Mouse (Mus musculus): ENCODE data around the gene Pepd. TPM values are rescaled to one million over a fixed set of nuclear protein-coding genes. Genes with fewer than 3 reads are reported as not detected.

Pepd gene
- polyA plus RNA-seq, 1 experiment from 2014 or later, result 62.5 TPM

GRCm38 (mm10) chr7:34913956-34914355 is 1.8 kb downstream of the Pepd start:
- H3K4me2 ChIP-seq, result no peak overlapping the region

GRCm38 (mm10) chr7:34915555-34915954 is 3.4 kb downstream of the Pepd start:
- ATAC-seq (replicated peaks), result no peak
- H3K9me3 ChIP-seq, result no peaks in the 10 kb centered on the region
- H3K4me2 ChIP-seq, result no peak overlapping the region
- WGBS, result 86% methylated on average over 5 of the region's 5 CpGs
- H3K4me3 ChIP-seq, result no peak overlapping the region
- H3K9ac ChIP-seq, result no peak overlapping the region
- H3K36me3 ChIP-seq (replicated peaks), result no peaks in the 10 kb centered on the region
- H3K4me1 ChIP-seq, result peaks cover 17% of the 10 kb centered on the region
- H3K27me3 ChIP-seq (replicated peaks), result no peaks in the 10 kb centered on the region
- no peak overlapping the region for H3K27ac ChIP-seq

More at GRCm38 (mm10) chr7:34913956-34914355, 1.8 kb downstream of the Pepd start:
- no peaks in the 10 kb centered on the region for H3K9me3 ChIP-seq
- no peak overlapping the region for H3K4me3 ChIP-seq
- H3K27me3 ChIP-seq (replicated peaks), result no peaks in the 10 kb centered on the region
- no peak overlapping the region for H3K9ac ChIP-seq
- H3K27ac ChIP-seq, result no peak overlapping the region
- ATAC-seq (replicated peaks), result no peak
- WGBS, result 96% methylated on average over 9 of the region's 9 CpGs
- H3K4me1 ChIP-seq, result peaks cover 21% of the 10 kb centered on the region
- no peaks in the 10 kb centered on the region for H3K36me3 ChIP-seq (replicated peaks)

- WGBS, result 89% methylated on average over 6 of the region's 6 CpGs
Measured at GRCm38 (mm10) chr7:34917558-34917957, 5.4 kb downstream of the Pepd start.

GRCm38 (mm10) chr7:34917998-34918397 is 5.8 kb downstream of the Pepd start:
- Histone ChIP-seq H3K27ac (no peak overlapping the region), H3K4me1 (peaks cover 3% of the 10 kb centered on the region), H3K4me3 (no peak overlapping the region), H3K27me3 (replicated peaks) (no peaks in the 10 kb centered on the region), H3K4me2 (no peak overlapping the region), H3K9ac (no peak overlapping the region), H3K36me3 (replicated peaks) (no peaks in the 10 kb centered on the region), H3K9me3 (no peaks in the 10 kb centered on the region)
- ATAC-seq (replicated peaks), result no peak
- 93% methylated on average over 4 of the region's 4 CpGs for WGBS

More at GRCm38 (mm10) chr7:34917558-34917957, 5.4 kb downstream of the Pepd start:
- Histone ChIP-seq H3K4me2 (no peak overlapping the region), H3K9me3 (no peaks in the 10 kb centered on the region), H3K36me3 (replicated peaks) (no peaks in the 10 kb centered on the region), H3K27ac (no peak overlapping the region), H3K27me3 (replicated peaks) (no peaks in the 10 kb centered on the region), H3K4me1 (peaks cover 8% of the 10 kb centered on the region), H3K9ac (no peak overlapping the region), H3K4me3 (no peak overlapping the region)
- ATAC-seq (replicated peaks), result no peak

GRCm38 (mm10) chr7:34918416-34918815 is 6.2 kb downstream of the Pepd start:
- H3K36me3 ChIP-seq (replicated peaks), result no peaks in the 10 kb centered on the region
- no peaks in the 10 kb centered on the region for H3K27me3 ChIP-seq (replicated peaks)
- no peak overlapping the region for H3K9ac ChIP-seq
- H3K27ac ChIP-seq, result no peak overlapping the region
- H3K4me3 ChIP-seq, result no peak overlapping the region
- H3K9me3 ChIP-seq, result no peaks in the 10 kb centered on the region
- no peak for ATAC-seq (replicated peaks)
- H3K4me1 ChIP-seq, result no peaks in the 10 kb centered on the region; the same call in 1 of the 2 replicates
- no peak overlapping the region for H3K4me2 ChIP-seq
- 89% methylated on average over 8 of the region's 8 CpGs for WGBS

- Histone ChIP-seq H3K4me2 (no peak overlapping the region), H3K27me3 (replicated peaks) (no peaks in the 10 kb centered on the region), H3K9ac (no peak overlapping the region), H3K36me3 (replicated peaks) (no peaks in the 10 kb centered on the region), H3K4me3 (no peak overlapping the region), H3K4me1 (no peaks in the 10 kb centered on the region; the same call in 1 of the 2 replicates), H3K27ac (no peak overlapping the region), H3K9me3 (no peaks in the 10 kb centered on the region)
- 85% methylated on average over 5 of the region's 5 CpGs for WGBS
- no peak for ATAC-seq (replicated peaks)
Measured at GRCm38 (mm10) chr7:34919054-34919453, 6.9 kb downstream of the Pepd start.

- Histone ChIP-seq H3K9me3 (no peaks in the 10 kb centered on the region), H3K4me3 (no peak overlapping the region), H3K27ac (no peak overlapping the region), H3K4me2 (no peak overlapping the region), H3K27me3 (replicated peaks) (no peaks in the 10 kb centered on the region), H3K9ac (no peak overlapping the region), H3K36me3 (replicated peaks) (no peaks in the 10 kb centered on the region), H3K4me1 (no peaks in the 10 kb centered on the region; the same call in 1 of the 2 replicates)
- no peak for ATAC-seq (replicated peaks)
- WGBS, result 49% methylated on average over 5 of the region's 5 CpGs
Measured at GRCm38 (mm10) chr7:34919809-34920208, 7.6 kb downstream of the Pepd start.

- Histone ChIP-seq H3K36me3 (replicated peaks) (no peaks in the 10 kb centered on the region), H3K4me1 (peaks cover 19% of the 10 kb centered on the region), H3K9ac (no peak overlapping the region), H3K27me3 (replicated peaks) (no peaks in the 10 kb centered on the region), H3K4me2 (no peak overlapping the region), H3K4me3 (no peak overlapping the region), H3K9me3 (no peaks in the 10 kb centered on the region), H3K27ac (no peak overlapping the region)
- WGBS, result 71% methylated on average over 5 of the region's 5 CpGs
- ATAC-seq (replicated peaks), result no peak
Measured at GRCm38 (mm10) chr7:34925208-34925607, 13.0 kb downstream of the Pepd start.

GRCm38 (mm10) chr7:34925956-34926355 is 13.8 kb downstream of the Pepd start:
- H3K4me3 ChIP-seq, result no peak overlapping the region
- H3K4me2 ChIP-seq, result no peak overlapping the region
- WGBS, result 90% methylated on average over 7 of the region's 7 CpGs
- H3K4me1 ChIP-seq, result peaks cover 26% of the 10 kb centered on the region
- no peaks in the 10 kb centered on the region for H3K36me3 ChIP-seq (replicated peaks)
- no peaks in the 10 kb centered on the region for H3K27me3 ChIP-seq (replicated peaks)
- no peak overlapping the region for H3K9ac ChIP-seq
- H3K9me3 ChIP-seq, result no peaks in the 10 kb centered on the region
- no peak overlapping the region for H3K27ac ChIP-seq
- ATAC-seq (replicated peaks), result no peak

- WGBS, result 35% methylated on average over 8 of the region's 8 CpGs
- peak overlapping the region; percentile 61 for H3K27ac ChIP-seq
- no peak overlapping the region for H3K4me2 ChIP-seq
- no peaks in the 10 kb centered on the region for H3K36me3 ChIP-seq (replicated peaks)
- no peaks in the 10 kb centered on the region for H3K9me3 ChIP-seq
- H3K27me3 ChIP-seq (replicated peaks), result no peaks in the 10 kb centered on the region
- H3K9ac ChIP-seq, result no peak overlapping the region
- H3K4me1 ChIP-seq, result peaks cover 36% of the 10 kb centered on the region
- peak; percentile 59; the same call in 1 of the 2 replicates for ATAC-seq (replicated peaks)
- no peak overlapping the region for H3K4me3 ChIP-seq
Measured at GRCm38 (mm10) chr7:34929614-34930262, 17.6 kb downstream of the Pepd start.

GRCm38 (mm10) chr7:34930263-34930757 is 18.1 kb downstream of the Pepd start:
- 37% methylated on average over 7 of the region's 7 CpGs for WGBS
- Histone ChIP-seq H3K36me3 (replicated peaks) (no peaks in the 10 kb centered on the region), H3K27ac (peak overlapping the region; percentile 61), H3K4me1 (peaks cover 32% of the 10 kb centered on the region), H3K27me3 (replicated peaks) (no peaks in the 10 kb centered on the region), H3K9me3 (no peaks in the 10 kb centered on the region), H3K9ac (no peak overlapping the region), H3K4me3 (no peak overlapping the region), H3K4me2 (no peak overlapping the region)
- ATAC-seq (replicated peaks), result 0 out of 2 replicates have a peak, but pooled peaks have one; percentile 41

GRCm38 (mm10) chr7:34932631-34933030 is 20.5 kb downstream of the Pepd start:
- Histone ChIP-seq H3K36me3 (replicated peaks) (0 out of 2 replicates have a peak, but pooled peaks cover 6% of the 10 kb centered on the region), H3K4me2 (no peak overlapping the region), H3K4me1 (peaks cover 31% of the 10 kb centered on the region), H3K4me3 (no peak overlapping the region), H3K9ac (no peak overlapping the region), H3K27me3 (replicated peaks) (no peaks in the 10 kb centered on the region), H3K27ac (no peak overlapping the region), H3K9me3 (no peaks in the 10 kb centered on the region)
- no peak for ATAC-seq (replicated peaks)
- WGBS, result 92% methylated on average over 8 of the region's 8 CpGs

GRCm38 (mm10) chr7:34933142-34933541 is 21.0 kb downstream of the Pepd start:
- Histone ChIP-seq H3K9ac (no peak overlapping the region), H3K4me1 (peaks cover 31% of the 10 kb centered on the region), H3K36me3 (replicated peaks) (0 out of 2 replicates have a peak, but pooled peaks cover 6% of the 10 kb centered on the region), H3K27me3 (replicated peaks) (no peaks in the 10 kb centered on the region), H3K4me2 (no peak overlapping the region), H3K27ac (no peak overlapping the region), H3K4me3 (no peak overlapping the region), H3K9me3 (no peaks in the 10 kb centered on the region)
- WGBS, result 68% methylated on average over 3 of the region's 3 CpGs
- ATAC-seq (replicated peaks), result no peak

Data from midbrain, embryonic 15.5 days (tissue).